Mouse (Mus musculus) myocyte (in vitro differentiated cells): ENCODE measurements around the gene Ak2.

Experiments used
- E2F4 ChIP-seq: IDR thresholded peaks from one replicate; pipeline ENCODE4 v1.6.1; 2011; ENCODE audit warnings: mild to moderate bottlenecking, control low read depth, moderate library complexity; ENCODE audit not compliant: insufficient read depth
- MYOD1 ChIP-seq, 3 experiments: IDR thresholded peaks; one replicate each; pipeline ENCODE4 v1.6.1; 2011; ENCODE audit warnings: control low read depth in 2 of 3, low read depth in 2 of 3, mild to moderate bottlenecking in 2 of 3, moderate library complexity in 1 of 3; ENCODE audit not compliant: insufficient read length in 2 of 3, control insufficient read depth in 1 of 3
- MYOG ChIP-seq, 3 experiments: IDR thresholded peaks; one replicate each; pipeline ENCODE4 v1.6.1; 2011; ENCODE audit warnings: control low read depth in 2 of 3, low read depth in 2 of 3, mild to moderate bottlenecking in 2 of 3; ENCODE audit not compliant: insufficient read length in 2 of 3, control insufficient read depth in 1 of 3, insufficient read depth in 1 of 3
- POLR2A ChIP-seq: IDR thresholded peaks from one replicate; pipeline ENCODE4 v1.6.1; 2011; ENCODE audit warnings: low read depth, mild to moderate bottlenecking, control low read depth, moderate library complexity; ENCODE audit not compliant: insufficient read length
- POLR2AphosphoS2 ChIP-seq: IDR thresholded peaks from one replicate; pipeline ENCODE4 v1.6.1; 2011; ENCODE audit warnings: low read depth, control low read depth; ENCODE audit not compliant: insufficient read length
- TCF12 ChIP-seq: IDR thresholded peaks from one replicate; pipeline ENCODE4 v1.6.1; 2011; ENCODE audit warnings: mild to moderate bottlenecking, control low read depth; ENCODE audit not compliant: poor library complexity, insufficient read depth, severe bottlenecking
- TCF3 ChIP-seq: IDR thresholded peaks from one replicate; pipeline ENCODE4 v1.6.1; 2011; ENCODE audit warnings: low read depth, control low read depth; ENCODE audit not compliant: insufficient read length

- no peak for TF ChIP-seq POLR2A
- no peak for TF ChIP-seq TCF12
- TF ChIP-seq MYOG (IDR thresholded peaks at IDR 0.05; ENCODE audit: control insufficient read depth in 1 of 3, insufficient read depth in 1 of 3, insufficient read length in 2 of 3, low read depth in 2 of 3): peak in 1 of 3 experiments; percentile 51
- no peak for TF ChIP-seq E2F4
- TF ChIP-seq TCF3: no peak
- TF ChIP-seq MYOD1 (IDR thresholded peaks at IDR 0.05; ENCODE audit: control insufficient read depth in 1 of 3, insufficient read length in 2 of 3, low read depth in 2 of 3): peak in 1 of 3 experiments; percentile 50
- no peak for TF ChIP-seq POLR2AphosphoS2
Measured at GRCm38 (mm10) chr4:128997258-128997657, 5.5 kb downstream of the Ak2 start.
